Comparison of ENCODE assay signal across 13 mouse cellular contexts in genomic region chr13:102583984-102584645, GRCm38 (mm10).
DNase-seq lines count a peak whose midpoint lies in the region; TF ChIP-seq lines count a peak whose summit lies in the region.
"Had no signal": no experiment of that assay in that cellular context is flagged by ENCODE, and none has a peak within 500 bp of the region (broad histone marks: within the 10 kb centered on the region; RNA-seq: fewer than 3 reads in every experiment).

No protein-coding gene starts in this region.

- peak; percentile 38 for DNase-seq in adrenal gland, adult 2 months
- DNase-seq in adrenal gland, postnatal 25 days = no peak
- no peak for DNase-seq in kidney, adult 2 months
- no peak for DNase-seq in kidney, adult 8-10 months
- peak; percentile 43 to 64 for DNase-seq in kidney, postnatal 4 days
- no peak for DNase-seq in natural killer cell, adult 2 months (ENCODE audit: low spot score in 2 of 2)
- DNase-seq in cerebellum, postnatal 36 days = no peak
- DNase-seq: heart, adult 2 months; right cerebral cortex, postnatal 25 days had no signal

- H3K79me2 ChIP-seq in C2C12 (ENCODE audit: control insufficient read depth, insufficient read depth) = no peaks in the 10 kb centered on the region

- H3K79me3 ChIP-seq in C2C12 (ENCODE audit: low read depth) = no peaks in the 10 kb centered on the region

- H3K27me3 ChIP-seq in kidney, adult 2 months (replicated peaks; ENCODE audit: control insufficient read depth, insufficient read depth, low read length) = no peaks in the 10 kb centered on the region; the same call in 1 of the 2 replicates
- no peaks in the 10 kb centered on the region for H3K27me3 ChIP-seq in C2C12 (ENCODE audit: control insufficient read depth, insufficient read depth, insufficient read length)
- H3K27me3 ChIP-seq: limb, embryonic 15.5 days; neural tube, embryonic 13.5 days; Patski had no signal

- TF ChIP-seq POLR2A in kidney, adult 2 months (IDR thresholded peaks at IDR 0.05; ENCODE audit: low read depth, low read length) = no peak

- H3K36me3 ChIP-seq in kidney, adult 2 months (ENCODE audit: control insufficient read depth, insufficient read depth, low read length) = no peaks in the 10 kb centered on the region
- H3K36me3 ChIP-seq in C2C12 (ENCODE audit: control insufficient read depth, insufficient read depth) = no peaks in the 10 kb centered on the region
- H3K36me3 ChIP-seq: limb, embryonic 15.5 days; neural tube, embryonic 13.5 days had no signal

- peaks cover 2% of the 10 kb centered on the region; the same call in 1 of the 2 replicates for H3K4me1 ChIP-seq in kidney, adult 2 months (ENCODE audit: control insufficient read depth, insufficient read depth, low read length)

- no peak overlapping the region for H3ac ChIP-seq in C2C12 (ENCODE audit: control insufficient read depth, insufficient read length, low read depth)

- WGBS in kidney, adult 2 months = 54% methylated on average over 12 of the region's 12 CpGs

- TF ChIP-seq CTCF in kidney, adult 2 months (conservative IDR thresholded peaks at IDR 0.05; ENCODE audit: insufficient read depth, insufficient read length, low read depth, low read length) = no peak
- TF ChIP-seq CTCF in C2C12 (IDR thresholded peaks at IDR 0.05; ENCODE audit: control insufficient read depth, insufficient read depth, insufficient read length) = no peak

- peak overlapping the region; percentile 38; the same call in 1 of the 2 replicates for H3K27ac ChIP-seq in kidney, adult 2 months (ENCODE audit: insufficient read depth, low read depth, low read length)
- H3K27ac ChIP-seq: heart, adult 2 months; limb, embryonic 15.5 days; neural tube, embryonic 13.5 days had no signal

- H3K4me3 ChIP-seq in kidney, adult 2 months (ENCODE audit: insufficient read depth, low read depth, low read length) = no peak overlapping the region
- H3K4me3 ChIP-seq in C2C12 (ENCODE audit: insufficient read depth, poor library complexity, severe bottlenecking) = no peak overlapping the region
- H3K4me3 ChIP-seq: heart, adult 2 months; limb, embryonic 15.5 days; neural tube, embryonic 13.5 days had no signal

TF ChIP-seq in C2C12, 6 proteins besides CTCF, POLR2A, EP300 and RAD21:
- TF ChIP-seq USF1 (IDR thresholded peaks at IDR 0.05; ENCODE audit: low read depth) (peak; percentile 58), MYOG (IDR thresholded peaks at IDR 0.05; ENCODE audit: control insufficient read depth, extremely low read depth, insufficient read length) (no peak), MAX (IDR thresholded peaks at IDR 0.05) (peak; percentile 81)
TF ChIP-seq in C2C12: peak in this region for 2.

Comparison
In these comparisons a context has a peak if more than half of its experiments do, and no peak if none do; other contexts are left out.
1. DNase-seq: peak in adrenal gland, adult 2 months (single experiment) and kidney, postnatal 4 days (2 of 2); none in adrenal gland, postnatal 25 days (single experiment), kidney, adult 2 months (single experiment), kidney, adult 8-10 months (0 of 2), natural killer cell, adult 2 months (0 of 2) and cerebellum, postnatal 36 days (0 of 2).